Mouse (Mus musculus): Measurements from ENCODE around the gene Timm17a. TPM values are rescaled to one million over a fixed set of nuclear protein-coding genes. Genes with fewer than 3 reads are reported as not detected.

Timm17a gene
- polyA plus RNA-seq, 1 experiment from 2014 or later = 138 TPM

Other genes starting within 250 kb of the Timm17a start
- gene Lgr6, start 208.5 kb downstream of the Timm17a start, polyA plus RNA-seq (2015; fragmentation: Nextera tagmentation; extraction: Ambion mirVana) = 0.77 and 1.0 TPM in 2 replicates
- gene Ptpn7, start 181.1 kb downstream of the Timm17a start, polyA plus RNA-seq (2015; fragmentation: Nextera tagmentation; extraction: Ambion mirVana) = 0.34 and 0.50 TPM in 2 replicates
- gene Arl8a, start 167.0 kb downstream of the Timm17a start, polyA plus RNA-seq (2015; fragmentation: Nextera tagmentation; extraction: Ambion mirVana) = 401 and 406 TPM in 2 replicates
- 0.87 and 1.2 TPM in 2 replicates for gene Gpr37l1, start 146.1 kb downstream of the Timm17a start, polyA plus RNA-seq (2015; fragmentation: Nextera tagmentation; extraction: Ambion mirVana)
- gene Elf3, start 55.2 kb downstream of the Timm17a start, polyA plus RNA-seq (2015; fragmentation: Nextera tagmentation; extraction: Ambion mirVana) = 0.15 and 0.19 TPM in 2 replicates
- gene Rnpep, start 29.7 kb downstream of the Timm17a start, polyA plus RNA-seq (2015; fragmentation: Nextera tagmentation; extraction: Ambion mirVana) = 103 and 107 TPM in 2 replicates
- gene Lmod1, start 11.0 kb upstream of the Timm17a start, polyA plus RNA-seq (2015; fragmentation: Nextera tagmentation; extraction: Ambion mirVana) = 0.34 and 0.41 TPM in 2 replicates
- gene Shisa4, start 61.5 kb upstream of the Timm17a start, polyA plus RNA-seq (2015; fragmentation: Nextera tagmentation; extraction: Ambion mirVana) = 108 and 112 TPM in 2 replicates
- gene Ipo9, start 116.7 kb upstream of the Timm17a start, polyA plus RNA-seq (2015; fragmentation: Nextera tagmentation; extraction: Ambion mirVana) = 119 and 121 TPM in 2 replicates